Mouse (Mus musculus): ENCODE measurements at regions not wholly inside any gene's neighbourhood (a gene's known extent, or its start where the extent isn't known, plus 50 kb on each side); places are given as distances from the start of the nearest gene placed in this dataset.
A peak's percentile ranks its signal among the peaks of the same experiment; 100 is the strongest.

- ATAC-seq (ENCODE audit: low TSS enrichment), result no peak
Observed at GRCm38 (mm10) chr15:87229951-87230350, 314.1 kb upstream of the Fam19a5 start.

GRCm38 (mm10) chr15:87236096-87236495 is 308.0 kb upstream of the Fam19a5 start:
- no peak for ATAC-seq (ENCODE audit: low TSS enrichment)

GRCm38 (mm10) chr15:87239057-87239456 is 305.0 kb upstream of the Fam19a5 start:
- no peak for ATAC-seq (ENCODE audit: low TSS enrichment)

- ATAC-seq (ENCODE audit: low TSS enrichment), result no peak
Observed at GRCm38 (mm10) chr15:87261497-87261896, 282.6 kb upstream of the Fam19a5 start.

- no peak for ATAC-seq (ENCODE audit: low TSS enrichment)
Observed at GRCm38 (mm10) chr15:87264906-87265305, 279.2 kb upstream of the Fam19a5 start.

- ATAC-seq (ENCODE audit: low TSS enrichment), result no peak
Observed at GRCm38 (mm10) chr15:87290987-87291529, 253.0 kb upstream of the Fam19a5 start.

GRCm38 (mm10) chr15:87319896-87320295 is 224.2 kb upstream of the Fam19a5 start:
- no peak for ATAC-seq (ENCODE audit: low TSS enrichment)

- ATAC-seq (ENCODE audit: low TSS enrichment), result no peak
Observed at GRCm38 (mm10) chr15:87321067-87321985, 222.8 kb upstream of the Fam19a5 start.

- no peak for ATAC-seq (ENCODE audit: low TSS enrichment)
Observed at GRCm38 (mm10) chr15:87325389-87325788, 218.7 kb upstream of the Fam19a5 start.

- no peak for ATAC-seq (ENCODE audit: low TSS enrichment)
Observed at GRCm38 (mm10) chr15:87326281-87326680, 217.8 kb upstream of the Fam19a5 start.

GRCm38 (mm10) chr15:87332441-87332840 is 211.7 kb upstream of the Fam19a5 start:
- ATAC-seq (ENCODE audit: low TSS enrichment), result no peak

- no peak for ATAC-seq (ENCODE audit: low TSS enrichment)
Observed at GRCm38 (mm10) chr15:87333527-87333926, 210.6 kb upstream of the Fam19a5 start.

GRCm38 (mm10) chr15:87334430-87334829 is 209.7 kb upstream of the Fam19a5 start:
- ATAC-seq (ENCODE audit: low TSS enrichment), result no peak

GRCm38 (mm10) chr15:87335324-87335723 is 208.8 kb upstream of the Fam19a5 start:
- no peak for ATAC-seq (ENCODE audit: low TSS enrichment)

GRCm38 (mm10) chr15:87335737-87336136 is 208.4 kb upstream of the Fam19a5 start:
- no peak; the same call in 1 of the 2 replicates for ATAC-seq (ENCODE audit: low TSS enrichment)

- ATAC-seq (ENCODE audit: low TSS enrichment), result peak; percentile 21; the same call in 1 of the 2 replicates
Observed at GRCm38 (mm10) chr15:87339904-87340303, 204.2 kb upstream of the Fam19a5 start.

- ATAC-seq (ENCODE audit: low TSS enrichment), result no peak
Observed at GRCm38 (mm10) chr15:87342656-87343055, 201.4 kb upstream of the Fam19a5 start.

- no peak for ATAC-seq (ENCODE audit: low TSS enrichment)
Observed at GRCm38 (mm10) chr15:87345826-87346225, 198.3 kb upstream of the Fam19a5 start.

- no peak for ATAC-seq (ENCODE audit: low TSS enrichment)
Observed at GRCm38 (mm10) chr15:87349533-87350247, 194.4 kb upstream of the Fam19a5 start.

GRCm38 (mm10) chr15:87352812-87353211 is 191.3 kb upstream of the Fam19a5 start:
- ATAC-seq (ENCODE audit: low TSS enrichment), result peak; percentile 59

GRCm38 (mm10) chr15:87353886-87354285 is 190.2 kb upstream of the Fam19a5 start:
- ATAC-seq (ENCODE audit: low TSS enrichment), result no peak

- ATAC-seq (ENCODE audit: low TSS enrichment), result no peak
Observed at GRCm38 (mm10) chr15:87360457-87360856, 183.6 kb upstream of the Fam19a5 start.
